Mouse (Mus musculus): ENCODE measurements around the gene Isg20.

GRCm38 (mm10) chr7:78895021-78895652 lies 18.1 kb upstream of the Isg20 start:
- no peak for TF ChIP-seq CTCF (conservative IDR thresholded peaks at IDR 0.05; ENCODE audit: low read length)
- no peak for TF ChIP-seq NANOG (IDR thresholded peaks at IDR 0.05; ENCODE audit: borderline replicate concordance, low read length)

Data from E14TG2a.4 (cell line).